Mouse (Mus musculus) cortical plate, adult 2 months (tissue): ENCODE results near the gene Trpm6. TPM values are rescaled to one million over a fixed set of nuclear protein-coding genes. Genes with fewer than 3 reads are reported as not detected.

Source experiments
- H3K27ac ChIP-seq: fragments of 200-500 bp; 2 replicates; pipeline ENCODE4 v1.5.1; 2012; ENCODE audit warnings: low read length, control low read depth, inconsistent platforms; ENCODE audit not compliant: insufficient read depth
- H3K4me1 ChIP-seq: fragments of 200-500 bp; 2 replicates; pipeline ENCODE4 v1.6.1; 2011; ENCODE audit warnings: low read length; ENCODE audit not compliant: control insufficient read depth, insufficient read depth
- H3K4me3 ChIP-seq: fragments of 200-500 bp; 2 replicates; pipeline ENCODE4 v1.5.1; 2011; ENCODE audit warnings: mild to moderate bottlenecking, low read length, control low read depth; ENCODE audit not compliant: insufficient read depth
- CTCF ChIP-seq: fragments of 200-500 bp; IDR thresholded peaks from 2 replicates; pipeline ENCODE4 v1.5.1; 2011; ENCODE audit warnings: mild to moderate bottlenecking, control low read depth, low read length; ENCODE audit not compliant: insufficient read depth; ENCODE audit errors: extremely low read depth
- POLR2A ChIP-seq: fragments of 200-500 bp; IDR thresholded peaks from 2 replicates; pipeline ENCODE4 v1.6.1; 2011; ENCODE audit warnings: mild to moderate bottlenecking, low read length, control low read depth; ENCODE audit not compliant: insufficient read depth; ENCODE audit errors: extremely low read depth
- polyA plus RNA-seq: library from polyadenylated mRNA; depleted of rRNA; stranded (reverse); fragments of >200 nt; gene quantifications from 2 replicates; pipeline ENCODE4 v1.2.3, GENCODE M21; 2012

Trpm6 gene
- polyA plus RNA-seq, 1 experiment, result 0.56 TPM

GRCm38 (mm10) chr19:18758916-18759315, 9.1 kb downstream of the Trpm6 start:
- Histone ChIP-seq H3K4me3 (no peak overlapping the region), H3K27ac (no peak overlapping the region), H3K4me1 (no peaks in the 10 kb centered on the region)
- TF ChIP-seq POLR2A (no peak), CTCF (no peak)

- Histone ChIP-seq H3K4me1 (no peaks in the 10 kb centered on the region), H3K4me3 (no peak overlapping the region), H3K27ac (no peak overlapping the region)
- TF ChIP-seq POLR2A (no peak), CTCF (no peak)
Observed at GRCm38 (mm10) chr19:18766399-18766798, 16.6 kb downstream of the Trpm6 start.

GRCm38 (mm10) chr19:18771048-18771447, 21.3 kb downstream of the Trpm6 start:
- no peak for TF ChIP-seq POLR2A
- TF ChIP-seq CTCF, result no peak
- H3K4me3 ChIP-seq, result no peak overlapping the region
- H3K4me1 ChIP-seq, result no peaks in the 10 kb centered on the region
- no peak overlapping the region for H3K27ac ChIP-seq

- TF ChIP-seq CTCF (no peak), POLR2A (no peak)
- no peak overlapping the region for H3K27ac ChIP-seq
- no peak overlapping the region for H3K4me3 ChIP-seq
- no peaks in the 10 kb centered on the region for H3K4me1 ChIP-seq
Observed at GRCm38 (mm10) chr19:18771561-18771960, 21.8 kb downstream of the Trpm6 start.

GRCm38 (mm10) chr19:18772888-18773488, 23.2 kb downstream of the Trpm6 start:
- H3K27ac ChIP-seq, result no peak overlapping the region
- no peak for TF ChIP-seq POLR2A

GRCm38 (mm10) chr19:18774085-18774484, 24.3 kb downstream of the Trpm6 start:
- Histone ChIP-seq H3K4me3 (no peak overlapping the region), H3K27ac (no peak overlapping the region), H3K4me1 (no peaks in the 10 kb centered on the region)
- TF ChIP-seq POLR2A, result no peak
- TF ChIP-seq CTCF, result no peak

More at GRCm38 (mm10) chr19:18772888-18773488, 23.2 kb downstream of the Trpm6 start:
- H3K4me3 ChIP-seq, result no peak overlapping the region
- H3K4me1 ChIP-seq, result no peaks in the 10 kb centered on the region

- H3K4me3 ChIP-seq, result no peak overlapping the region
- H3K27ac ChIP-seq, result no peak overlapping the region
- TF ChIP-seq POLR2A, result no peak
- no peak for TF ChIP-seq CTCF
- no peaks in the 10 kb centered on the region for H3K4me1 ChIP-seq
Observed at GRCm38 (mm10) chr19:18799646-18800045, 49.9 kb downstream of the Trpm6 start.

GRCm38 (mm10) chr19:18811264-18811663, 61.5 kb downstream of the Trpm6 start:
- Histone ChIP-seq H3K27ac (no peak overlapping the region), H3K4me3 (no peak overlapping the region), H3K4me1 (no peaks in the 10 kb centered on the region)
- TF ChIP-seq CTCF, result no peak
- no peak for TF ChIP-seq POLR2A

GRCm38 (mm10) chr19:18815170-18815569, 65.4 kb downstream of the Trpm6 start:
- Histone ChIP-seq H3K4me3 (no peak overlapping the region), H3K4me1 (no peaks in the 10 kb centered on the region), H3K27ac (no peak overlapping the region)
- TF ChIP-seq CTCF (no peak), POLR2A (no peak)

- Histone ChIP-seq H3K4me3 (no peak overlapping the region), H3K4me1 (no peaks in the 10 kb centered on the region), H3K27ac (no peak overlapping the region)
- TF ChIP-seq CTCF, result no peak
- TF ChIP-seq POLR2A, result no peak
Observed at GRCm38 (mm10) chr19:18817425-18817824, 67.6 kb downstream of the Trpm6 start.

- Histone ChIP-seq H3K4me3 (no peak overlapping the region), H3K4me1 (no peaks in the 10 kb centered on the region), H3K27ac (no peak overlapping the region)
- no peak for TF ChIP-seq POLR2A
- no peak for TF ChIP-seq CTCF
Observed at GRCm38 (mm10) chr19:18828601-18829000, 78.8 kb downstream of the Trpm6 start.
